Mouse (Mus musculus) layer of hippocampus, adult 2 months (tissue): ENCODE measurements around the gene Rere. TPM values are rescaled to one million over a fixed set of nuclear protein-coding genes. Genes with fewer than 3 reads are reported as not detected.

Experiments
- DNase-seq, 2 experiments: peaks; one replicate each; pipeline ENCODE4 v3.0.0; 2022; ENCODE audit warnings: low spot score in 2 of 2
- H3K27ac ChIP-seq: fragments of 200-600 bp; 2 replicates; pipeline ENCODE4 v1.8.1; 2022
- H3K4me3 ChIP-seq: fragments of 200-600 bp; 2 replicates; pipeline ENCODE4 v1.8.1; 2022; ENCODE audit warnings: mild to moderate bottlenecking
- CTCF ChIP-seq: fragments of 200-600 bp; conservative IDR thresholded peaks from 2 replicates; pipeline ENCODE4 v1.8.1; 2022; ENCODE audit warnings: antibody characterized with exemption, mild to moderate bottlenecking, moderate library complexity
- total RNA-seq, 2 experiments: library from RNA; stranded (reverse); gene quantifications; 2 replicates each; pipeline ENCODE4 v1.2.3; 2021

Gene Rere
- total RNA-seq, 2 experiments from 2014 or later = 144 to 153 TPM

DNA sequence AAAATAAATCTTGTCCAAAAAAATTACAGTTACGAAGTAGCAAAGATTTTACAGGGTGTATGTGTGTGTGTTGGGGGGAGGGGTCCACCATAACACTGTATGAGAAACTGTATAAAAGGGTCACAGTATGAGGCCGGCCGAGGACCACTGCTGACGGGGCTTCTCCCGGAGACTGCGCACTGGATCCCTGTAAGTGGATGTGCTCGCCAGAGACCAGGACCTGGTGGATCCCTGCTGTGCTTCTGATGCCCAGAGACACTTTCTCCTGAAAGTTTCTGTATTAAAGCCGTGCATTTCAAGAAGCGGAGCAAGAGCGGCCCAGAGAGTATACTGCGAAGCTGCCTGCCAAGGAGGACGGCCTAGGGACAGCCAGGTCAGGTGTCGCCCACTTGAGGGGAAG lies 341.2 kb downstream of the Rere start:
- Histone ChIP-seq H3K4me3 (no peak overlapping the region), H3K27ac (no peak overlapping the region)
- no peak for DNase-seq
- TF ChIP-seq CTCF = no peak

DNA sequence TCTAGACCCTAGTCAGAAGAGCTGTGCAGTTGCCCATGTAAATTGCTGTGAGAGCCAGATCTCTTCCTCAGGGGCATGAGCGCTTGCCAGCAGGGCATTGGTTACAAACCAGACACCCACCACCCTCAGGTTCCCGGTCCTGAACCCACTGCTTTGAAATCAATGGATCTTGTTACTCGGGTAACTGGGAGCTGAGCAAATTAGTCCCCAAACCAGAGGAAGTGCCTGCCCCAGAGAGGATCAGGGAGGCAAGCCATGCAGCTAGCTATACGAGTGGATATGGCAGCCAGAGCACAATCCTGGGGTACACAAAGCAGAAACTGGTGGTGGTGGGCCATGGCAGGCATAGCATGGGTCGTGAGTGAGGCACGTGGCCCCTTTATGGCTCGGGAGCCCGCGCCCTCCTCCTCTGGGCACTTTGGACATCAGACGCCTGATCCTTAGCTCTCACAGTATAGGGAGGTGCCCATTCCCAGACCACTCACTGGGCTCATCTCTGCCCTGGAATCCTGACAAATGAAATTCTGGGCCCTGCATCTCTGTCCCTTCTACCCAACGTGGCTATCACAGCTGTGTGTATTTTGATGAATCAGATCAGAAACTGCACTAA lies 342.9 kb downstream of the Rere start:
- no peak overlapping the region for H3K27ac ChIP-seq

DNA sequence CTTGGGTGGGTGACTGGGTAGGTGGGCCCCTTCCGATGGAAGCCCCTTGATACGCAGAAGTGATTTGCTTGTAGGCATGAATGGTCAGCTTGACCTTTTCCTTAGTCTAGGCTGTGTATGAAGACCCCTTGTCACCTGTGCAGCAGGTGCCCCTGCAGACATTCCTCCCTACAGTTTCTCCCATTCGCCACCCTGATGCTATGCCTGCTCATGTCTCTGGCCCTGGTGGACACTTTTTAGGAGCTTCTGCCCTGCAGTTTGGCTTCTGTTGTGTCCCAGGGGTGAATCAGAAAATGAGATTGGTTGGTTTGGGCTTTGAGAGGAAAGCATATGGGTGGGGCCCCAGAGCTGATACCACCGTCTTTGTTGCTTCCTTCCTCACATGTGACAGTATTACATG lies 343.5 kb downstream of the Rere start:
- Histone ChIP-seq H3K27ac (no peak overlapping the region), H3K4me3 (no peak overlapping the region)
- no peak for TF ChIP-seq CTCF
- DNase-seq = no peak

More for the DNA sequence above, 342.9 kb downstream of the Rere start:
- no peak for DNase-seq
- TF ChIP-seq CTCF = no peak
- H3K4me3 ChIP-seq = no peak overlapping the region

DNA sequence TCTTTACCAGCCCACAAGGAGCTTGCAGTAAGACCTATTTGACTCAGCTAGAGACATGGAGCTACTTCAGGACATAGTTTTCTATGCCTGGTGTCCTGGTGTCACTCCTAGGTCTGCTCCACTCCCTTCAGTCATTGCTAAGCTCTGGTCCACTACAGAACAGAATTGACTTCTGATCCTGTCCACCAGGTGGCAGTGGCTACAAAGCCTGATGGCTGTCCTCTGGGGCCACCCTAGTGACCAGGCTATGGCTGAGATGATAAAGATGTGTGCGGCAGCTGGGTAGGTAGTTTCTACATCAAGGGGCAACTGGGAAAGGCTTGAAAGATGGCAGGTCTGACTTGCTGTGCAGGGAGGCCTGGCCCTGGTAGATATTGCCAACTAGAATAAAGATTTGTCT lies 344.0 kb downstream of the Rere start:
- no peak overlapping the region for H3K27ac ChIP-seq
- TF ChIP-seq CTCF = peak; percentile 87
- no peak overlapping the region for H3K4me3 ChIP-seq
- DNase-seq = peak; percentile 49 to 53

DNA sequence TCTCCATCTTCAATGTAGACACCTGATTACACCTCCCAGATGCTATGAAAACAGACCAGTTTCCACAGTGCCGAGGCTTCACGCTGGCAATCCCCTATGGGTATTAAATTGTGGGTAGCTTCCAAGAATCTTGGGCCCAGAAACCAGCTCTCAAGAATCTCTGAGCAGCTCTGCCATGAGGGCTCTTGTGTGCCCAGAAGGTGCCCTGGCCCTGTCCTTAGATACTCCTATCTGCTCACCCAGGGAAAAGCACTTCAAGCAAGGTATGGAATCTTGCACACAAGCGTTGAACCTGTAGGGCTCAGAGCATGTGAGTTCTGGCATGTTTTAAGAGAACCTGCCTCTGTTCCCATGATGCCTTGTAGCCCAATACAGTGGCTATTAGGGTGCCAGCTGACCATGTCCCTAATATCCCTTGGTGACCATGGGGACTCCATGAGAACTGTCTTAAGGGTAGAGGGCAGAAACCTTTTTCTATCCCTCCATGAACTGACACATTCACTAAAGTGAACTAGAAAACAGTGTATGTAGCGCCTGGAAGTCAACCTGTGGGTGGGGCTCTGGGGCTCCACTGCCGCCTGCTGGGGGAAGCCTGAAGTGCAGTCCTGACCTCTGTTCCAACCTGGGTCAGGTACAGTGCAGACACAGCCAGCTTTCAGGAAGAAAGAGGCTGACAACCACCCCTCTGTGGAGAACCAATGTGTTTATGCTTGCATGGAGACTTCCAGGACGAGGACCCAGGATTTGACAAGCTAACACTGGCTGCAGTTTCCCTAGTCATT lies 344.7 kb downstream of the Rere start:
- no peak overlapping the region for H3K27ac ChIP-seq
- peak; percentile 92 for TF ChIP-seq CTCF
- no peak overlapping the region for H3K4me3 ChIP-seq
- peak in 1 of 2 experiments; percentile 68 for DNase-seq

DNA sequence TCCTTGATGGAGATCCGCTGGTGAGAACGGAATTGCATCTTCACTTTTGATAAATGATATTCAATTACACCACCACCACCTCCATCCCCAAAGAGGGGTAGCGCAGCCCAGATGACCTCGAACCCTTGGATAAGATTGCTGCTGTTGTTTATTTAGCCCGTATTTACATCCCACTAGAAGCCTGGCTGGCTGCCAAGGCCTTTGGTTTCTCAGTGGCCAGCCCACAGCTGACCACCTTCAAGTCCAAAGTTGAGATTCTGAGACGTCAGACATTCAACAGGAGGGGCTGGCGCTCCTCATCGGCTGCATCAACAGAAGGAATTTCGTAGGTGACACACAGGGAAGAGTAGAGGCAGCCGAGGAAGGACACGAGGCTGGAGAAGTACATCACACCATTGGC lies 347.8 kb downstream of the Rere start:
- no peak overlapping the region for H3K4me3 ChIP-seq
- H3K27ac ChIP-seq = no peak overlapping the region
- no peak for DNase-seq
- no peak for TF ChIP-seq CTCF

DNA sequence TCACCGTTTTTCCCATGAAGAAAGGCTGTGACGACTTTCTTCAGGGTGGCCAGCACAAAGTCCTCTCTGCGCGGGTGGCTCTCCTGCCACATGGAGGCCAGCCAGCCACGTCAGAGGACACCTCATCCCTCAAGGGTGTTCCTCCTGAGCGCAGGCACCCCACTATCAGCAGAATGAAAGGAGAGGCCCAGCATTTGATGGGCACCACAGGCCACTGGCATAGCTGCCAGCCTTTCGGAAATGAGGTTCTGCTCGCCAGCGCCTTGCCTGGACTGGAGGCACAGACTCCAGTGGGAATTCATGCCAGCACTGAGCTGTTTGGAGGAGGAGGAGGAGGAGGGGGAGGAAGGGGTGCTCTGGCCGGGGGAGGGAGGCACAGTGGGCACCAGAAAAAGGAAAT lies 354.1 kb downstream of the Rere start:
- H3K27ac ChIP-seq = no peak overlapping the region
- DNase-seq = no peak
- no peak for TF ChIP-seq CTCF
- no peak overlapping the region for H3K4me3 ChIP-seq

DNA sequence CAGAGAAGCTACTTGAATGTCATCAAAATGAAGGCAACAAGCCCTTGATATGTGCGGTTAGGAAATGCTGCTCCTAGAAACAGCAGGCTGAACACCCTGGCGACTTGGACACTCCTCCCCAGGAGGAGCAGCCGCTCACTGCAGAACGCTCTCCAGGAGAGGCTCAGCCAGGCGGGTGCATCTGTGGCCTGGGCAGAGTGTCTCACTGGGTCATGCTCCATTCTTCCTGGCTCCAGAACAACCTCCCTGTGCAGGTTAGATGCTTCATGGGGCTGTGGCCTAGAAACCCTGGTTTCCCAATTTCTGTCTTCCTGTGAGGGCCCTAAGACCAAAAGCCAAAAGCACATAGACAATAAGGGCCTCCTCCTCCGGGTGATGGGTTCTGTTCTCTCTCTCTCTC lies 355.2 kb downstream of the Rere start:
- no peak overlapping the region for H3K27ac ChIP-seq
- no peak for TF ChIP-seq CTCF
- DNase-seq = no peak
- H3K4me3 ChIP-seq = no peak overlapping the region

DNA sequence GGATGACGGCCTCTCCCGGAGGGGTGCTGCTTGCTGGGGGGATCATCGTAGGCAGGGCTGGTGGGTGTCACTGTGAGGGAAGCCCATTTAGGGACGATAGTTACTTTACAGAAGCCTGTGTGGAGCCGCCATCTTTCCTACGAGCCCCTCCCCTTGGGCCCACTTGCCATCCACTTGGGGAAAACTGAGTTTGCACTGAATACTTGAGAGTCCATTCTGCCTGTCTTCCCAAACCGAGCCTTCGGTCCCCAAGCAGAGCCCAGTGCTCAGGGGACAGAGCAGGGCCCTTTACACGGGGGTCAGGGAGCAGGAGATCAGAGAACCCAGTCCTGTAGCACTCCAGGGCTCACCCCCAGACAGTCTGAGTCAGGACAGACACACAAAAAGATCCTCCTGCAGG lies 362.9 kb downstream of the Rere start:
- no peak for TF ChIP-seq CTCF
- no peak overlapping the region for H3K27ac ChIP-seq
- DNase-seq = no peak
- no peak overlapping the region for H3K4me3 ChIP-seq

DNA sequence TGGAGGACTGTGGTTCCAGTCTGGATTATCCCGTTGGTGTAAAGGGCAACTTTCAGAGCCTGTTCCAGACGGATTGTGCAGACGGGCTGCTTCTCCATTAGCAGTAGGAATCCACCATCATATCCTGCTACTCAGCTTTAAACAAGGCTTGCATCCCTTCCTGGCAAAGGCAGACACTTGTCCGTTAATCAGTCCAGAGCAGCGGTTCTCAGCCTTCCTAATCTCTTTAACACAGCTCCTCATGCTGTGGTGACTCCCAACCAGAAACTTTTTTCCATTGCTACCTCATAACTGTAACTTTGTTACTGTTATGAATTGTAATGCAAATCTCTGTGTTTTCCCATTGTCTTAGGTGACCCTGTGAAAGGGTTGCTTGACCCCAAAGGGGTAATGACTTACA lies 367.9 kb downstream of the Rere start:
- no peak overlapping the region for H3K27ac ChIP-seq
- no peak for DNase-seq
- H3K4me3 ChIP-seq = no peak overlapping the region
- TF ChIP-seq CTCF = no peak

DNA sequence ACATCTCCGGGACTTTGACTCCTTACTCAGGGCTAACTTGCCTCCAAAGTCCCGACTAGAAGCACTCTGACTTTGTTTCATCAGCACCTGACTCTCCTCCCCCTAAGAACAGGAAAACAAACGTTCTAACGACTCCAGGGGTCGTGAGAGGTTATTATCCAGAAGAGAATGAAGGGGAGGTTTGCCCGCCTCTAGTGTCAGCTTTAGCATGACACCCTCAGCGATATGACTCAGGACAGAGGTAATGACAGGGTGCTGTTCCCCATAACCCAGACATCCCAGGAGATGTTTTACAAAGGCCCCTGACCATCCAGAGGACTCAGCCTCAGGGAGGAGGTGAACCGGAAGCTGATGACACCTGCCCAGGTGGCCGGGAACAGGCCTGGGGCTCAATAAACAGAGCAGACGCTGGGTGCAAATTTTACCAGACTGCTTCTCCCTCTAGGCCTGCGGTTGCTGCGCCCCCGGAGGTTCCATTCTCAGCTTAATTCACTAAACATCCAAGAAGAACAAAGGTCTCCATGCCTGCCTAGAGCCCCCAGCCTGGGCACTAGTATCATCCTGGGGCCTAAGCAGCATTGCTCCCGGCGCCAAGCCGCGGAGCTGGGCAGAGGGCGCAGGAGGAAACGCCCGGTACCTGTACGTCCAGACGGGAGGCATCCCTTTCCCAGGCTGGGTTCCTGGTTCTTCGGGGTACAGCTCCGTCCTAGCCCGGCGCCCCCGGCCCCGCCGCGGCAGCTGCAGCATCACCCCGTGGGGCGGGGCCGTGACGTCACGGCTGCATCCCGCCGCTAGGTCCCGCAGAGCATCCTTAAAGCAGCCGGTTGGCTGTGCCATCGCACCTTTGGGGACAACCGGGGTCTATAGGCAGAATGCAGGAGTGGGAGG lies 370.2 kb downstream of the Rere start, which contains the start of gene Slc45a1:
TSS of gene Slc45a1 (minus strand) at position 785 of the 888 bp plus-strand sequence.
- peak; percentile 39 to 44 for DNase-seq
- H3K4me3 ChIP-seq = peak within 1 kb of the TSS; percentile 63
- peak; percentile 52 for TF ChIP-seq CTCF
- H3K27ac ChIP-seq = peak within 1 kb of the TSS; percentile 93

DNA sequence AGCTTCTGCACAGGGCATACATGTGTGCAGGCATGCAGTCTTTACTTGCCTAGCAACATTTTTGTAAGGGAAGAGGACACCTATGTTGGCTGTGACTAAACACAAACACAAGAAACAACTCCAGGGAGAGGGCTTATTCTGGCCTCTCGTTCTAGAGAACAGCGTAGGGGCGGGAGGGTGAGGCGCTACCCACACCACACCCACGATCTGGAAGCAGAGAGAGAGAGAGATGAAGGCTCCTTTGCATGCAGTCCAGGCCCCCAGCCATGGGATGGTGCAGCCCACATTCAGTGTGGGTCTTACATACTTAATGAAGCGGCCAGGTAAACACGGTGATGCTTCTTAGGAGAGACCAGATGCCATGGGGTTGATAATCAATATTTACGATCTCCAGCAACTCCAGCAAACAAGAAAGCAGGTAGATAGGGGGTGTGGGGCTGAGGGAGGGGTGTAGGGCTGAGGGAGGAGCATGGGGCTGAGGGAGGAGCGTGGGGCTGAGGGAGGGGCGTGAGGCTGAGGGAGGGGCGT lies 371.7 kb downstream of the Rere start:
- no peak overlapping the region for H3K4me3 ChIP-seq
- DNase-seq = no peak
- no peak for TF ChIP-seq CTCF
- H3K27ac ChIP-seq = no peak overlapping the region

DNA sequence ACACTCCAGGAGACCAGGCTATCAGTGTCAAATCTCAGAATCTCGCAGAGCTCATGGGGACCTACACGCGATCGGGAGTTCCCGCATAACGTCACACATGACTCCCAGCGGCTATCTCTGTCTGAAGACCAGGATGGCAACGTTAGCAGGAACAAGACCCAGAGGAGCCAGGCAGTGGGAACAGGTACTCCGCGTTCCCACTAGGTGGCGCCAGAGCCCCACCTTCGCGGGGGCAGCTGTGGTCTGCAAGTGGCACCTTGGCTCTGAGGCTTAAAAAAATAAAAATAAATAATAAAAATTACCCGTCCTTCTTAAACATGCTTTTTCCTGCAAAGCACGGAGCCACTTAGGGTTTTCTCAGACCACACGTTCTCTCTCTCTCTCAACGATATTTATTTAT lies 374.5 kb downstream of the Rere start:
- H3K4me3 ChIP-seq = no peak overlapping the region
- no peak overlapping the region for H3K27ac ChIP-seq
- DNase-seq = peak; percentile 82 to 91
- TF ChIP-seq CTCF = peak; percentile 88
